Mouse (Mus musculus) lung, postnatal 0 days (tissue): ENCODE measurements around the gene Arhgap15.

Experiments used
- CTCF ChIP-seq: IDR thresholded peaks from 2 replicates; pipeline ENCODE4 v1.5.1; 2016; ENCODE audit warnings: antibody characterized with exemption, mild to moderate bottlenecking
- EP300 ChIP-seq: IDR thresholded peaks from 2 replicates; pipeline ENCODE4 v1.6.1; 2016; ENCODE audit warnings: antibody characterized with exemption, mild to moderate bottlenecking, control low read depth

GRCm38 (mm10) chr2:44299909-44300308 lies 551.3 kb downstream of the Arhgap15 start:
- TF ChIP-seq CTCF, result no peak
- no peak for TF ChIP-seq EP300
